Mouse (Mus musculus) CH12.LX (cell line): Measurements from ENCODE around the gene Rsrp1. TPM values are rescaled to one million over a fixed set of nuclear protein-coding genes. Genes with fewer than 3 reads are reported as not detected.

Experiments used
- DNase-seq: peaks from one replicate; pipeline ENCODE4 v3.0.0-alpha.2; 2013; ENCODE audit errors: extremely low read depth
- H3K27ac ChIP-seq: 2 replicates; pipeline ENCODE4 v1.5.1; 2012; ENCODE audit warnings: low read depth, mild to moderate bottlenecking, control low read depth, moderate library complexity; ENCODE audit not compliant: insufficient read depth
- H3K27me3 ChIP-seq: replicated peaks from 2 replicates; pipeline ENCODE3; 2012; ENCODE audit warnings: inconsistent platforms
- H3K36me3 ChIP-seq, 2 experiments: replicated peaks in 1 of 2; 2 replicates each; pipeline versions ENCODE3 to v1.6.1; 2012; ENCODE audit warnings: inconsistent platforms in 1 of 2, low read length in 1 of 2, mild to moderate bottlenecking in 1 of 2, mixed read lengths in 1 of 2, moderate library complexity in 1 of 2; ENCODE audit not compliant: control insufficient read depth in 1 of 2, insufficient read depth in 1 of 2
- H3K4me1 ChIP-seq, 2 experiments: 2 replicates each; pipeline ENCODE4 v1.6.1; 2012; ENCODE audit warnings: inconsistent platforms in 1 of 2, moderate library complexity in 1 of 2; ENCODE audit not compliant: insufficient read depth in 2 of 2, control insufficient read depth in 1 of 2
- H3K4me2 ChIP-seq: 2 replicates; pipeline ENCODE4 v1.6.1; 2012; ENCODE audit warnings: low read depth, mild to moderate bottlenecking, control low read depth; ENCODE audit not compliant: poor library complexity, insufficient read depth, severe bottlenecking
- H3K4me3 ChIP-seq, 3 experiments: fragments of 150-350 bp in 1 of 3; sonication (generic) in 1 of 3; replicated peaks in 1 of 3; 2 replicates each; pipeline versions ENCODE3 to v1.5.1; 2011 to 2012; ENCODE audit warnings: low read depth in 2 of 3, low read length in 2 of 3, mild to moderate bottlenecking in 2 of 3, moderate library complexity in 2 of 3, control low read depth in 1 of 3, improper control_type of control experiment in 1 of 3, inconsistent platforms in 1 of 3, mixed read lengths in 1 of 3; ENCODE audit not compliant: poor library complexity in 1 of 3
- H3K79me2 ChIP-seq: replicated peaks from 2 replicates; pipeline ENCODE4 v1.6.1; 2012; ENCODE audit warnings: mild to moderate bottlenecking, moderate library complexity; ENCODE audit not compliant: control insufficient read depth, poor library complexity, insufficient read depth, severe bottlenecking; ENCODE audit errors: extremely low read depth
- H3K9ac ChIP-seq: 2 replicates; pipeline ENCODE4 v1.6.1; 2012; ENCODE audit warnings: low read depth, mild to moderate bottlenecking, control low read depth, moderate library complexity; ENCODE audit not compliant: insufficient read depth
- H3K9me3 ChIP-seq: replicated peaks from 2 replicates; pipeline ENCODE3; 2012; ENCODE audit warnings: low read length, inconsistent platforms, mixed read lengths
- CHD1 ChIP-seq: IDR thresholded peaks from 2 replicates; pipeline ENCODE4 v1.6.1; 2012; ENCODE audit warnings: low read depth, low read length, improper control_type of control experiment, inconsistent platforms
- CHD2 ChIP-seq: IDR thresholded peaks from 2 replicates; pipeline ENCODE4 v1.6.1; 2011; ENCODE audit warnings: low read length, improper control_type of control experiment
- ELF1 ChIP-seq: IDR thresholded peaks from 2 replicates; pipeline ENCODE4 v1.6.1; 2014; ENCODE audit warnings: low read depth, mild to moderate bottlenecking, inconsistent platforms, low read length, improper control_type of control experiment
- EP300 ChIP-seq: IDR thresholded peaks from 2 replicates; pipeline ENCODE4 v1.6.1; 2011; ENCODE audit warnings: low read length, improper control_type of control experiment
- ETS1 ChIP-seq: conservative IDR thresholded peaks from 2 replicates; pipeline ENCODE4 v1.6.1; 2012; ENCODE audit warnings: low read depth, mild to moderate bottlenecking, inconsistent platforms, low read length, improper control_type of control experiment, moderate library complexity
- MAX ChIP-seq: IDR thresholded peaks from 2 replicates; pipeline ENCODE4 v1.6.1; 2011; ENCODE audit warnings: low read length, improper control_type of control experiment
- MAZ ChIP-seq: IDR thresholded peaks from 2 replicates; pipeline ENCODE4 v1.6.1; 2012; ENCODE audit warnings: low read depth, mild to moderate bottlenecking, inconsistent platforms, low read length, improper control_type of control experiment, moderate library complexity
- MXI1 ChIP-seq: IDR thresholded peaks from 2 replicates; pipeline ENCODE4 v1.6.1; 2011; ENCODE audit warnings: mild to moderate bottlenecking, low read depth, low read length, improper control_type of control experiment
- MYC ChIP-seq: IDR thresholded peaks from 2 replicates; pipeline ENCODE4 v1.6.1; 2011; ENCODE audit warnings: low read depth, mild to moderate bottlenecking, improper control_type of control experiment, low read length
- NELFE ChIP-seq: IDR thresholded peaks from 2 replicates; pipeline ENCODE4 v1.6.1; 2011; ENCODE audit warnings: low read depth, low read length, improper control_type of control experiment
- NRF1 ChIP-seq: IDR thresholded peaks from 2 replicates; pipeline ENCODE4 v1.6.1; 2014; ENCODE audit warnings: low read depth, mild to moderate bottlenecking, inconsistent platforms, low read length, improper control_type of control experiment, moderate library complexity
- POLR2A ChIP-seq: IDR thresholded peaks from 2 replicates; pipeline ENCODE4 v1.6.1; 2011; ENCODE audit warnings: low read depth, mild to moderate bottlenecking, improper control_type of control experiment, low read length
- POLR2AphosphoS2 ChIP-seq: IDR thresholded peaks from 2 replicates; pipeline ENCODE4 v1.6.1; 2011; ENCODE audit warnings: low read depth, low read length, improper control_type of control experiment
- TCF12 ChIP-seq: IDR thresholded peaks from 2 replicates; pipeline ENCODE4 v1.6.1; 2014; ENCODE audit warnings: low read depth, mild to moderate bottlenecking, inconsistent platforms, low read length, improper control_type of control experiment
- USF1 ChIP-seq: IDR thresholded peaks from 2 replicates; pipeline ENCODE4 v1.6.1; 2014; ENCODE audit warnings: low read depth, mild to moderate bottlenecking, inconsistent platforms, low read length, improper control_type of control experiment
- ZKSCAN1 ChIP-seq: IDR thresholded peaks from 2 replicates; pipeline ENCODE4 v1.6.1; 2012; ENCODE audit warnings: low read depth, inconsistent platforms, low read length, improper control_type of control experiment, borderline replicate concordance
- ZMIZ1 ChIP-seq: IDR thresholded peaks from 2 replicates; pipeline ENCODE4 v1.6.1; 2012; ENCODE audit warnings: low read depth, mild to moderate bottlenecking, inconsistent platforms, low read length, improper control_type of control experiment
- dilution Hi-C: fragments of 300-500 bp; cut with MboI; formaldehyde crosslinking; loops from 2 replicates; pipeline ENCODE4 v1.14.3; 2020; ENCODE audit warnings: low sequenced_read_pairs; ENCODE audit not compliant: extremely low pct_unique_long_range_greater_than_20kb, extremely low pct_ligation_motif_present
- in situ Hi-C: fragments of 300-500 bp; cut with MboI; formaldehyde crosslinking; loops from 3 replicates; pipeline ENCODE4 v1.14.3; 2019; ENCODE audit warnings: low sequenced_read_pairs, low pct_ligation_motif_present, low pct_unique_long_range_greater_than_20kb, mixed read lengths
- polyA plus RNA-seq: library from polyadenylated mRNA; unstranded; fragments of >175 nt; gene quantifications from 2 replicates; pipeline ENCODE4 v1.2.1, GENCODE M21; 2012; ENCODE audit warnings: low read depth; ENCODE audit not compliant: insufficient read length
- total RNA-seq, 2 experiments: library from RNA; depleted of rRNA; stranded (reverse); fragments of 300-350 nt in 1 of 2; fragments of >200 nt in 1 of 2; gene quantifications; 2 replicates each; pipeline ENCODE4 v1.2.3; 2012 to 2014

The Rsrp1 gene
- total and polyA plus RNA-seq, 3 experiments = 51.2 to 69.4 (median 61.3) TPM

DNA sequence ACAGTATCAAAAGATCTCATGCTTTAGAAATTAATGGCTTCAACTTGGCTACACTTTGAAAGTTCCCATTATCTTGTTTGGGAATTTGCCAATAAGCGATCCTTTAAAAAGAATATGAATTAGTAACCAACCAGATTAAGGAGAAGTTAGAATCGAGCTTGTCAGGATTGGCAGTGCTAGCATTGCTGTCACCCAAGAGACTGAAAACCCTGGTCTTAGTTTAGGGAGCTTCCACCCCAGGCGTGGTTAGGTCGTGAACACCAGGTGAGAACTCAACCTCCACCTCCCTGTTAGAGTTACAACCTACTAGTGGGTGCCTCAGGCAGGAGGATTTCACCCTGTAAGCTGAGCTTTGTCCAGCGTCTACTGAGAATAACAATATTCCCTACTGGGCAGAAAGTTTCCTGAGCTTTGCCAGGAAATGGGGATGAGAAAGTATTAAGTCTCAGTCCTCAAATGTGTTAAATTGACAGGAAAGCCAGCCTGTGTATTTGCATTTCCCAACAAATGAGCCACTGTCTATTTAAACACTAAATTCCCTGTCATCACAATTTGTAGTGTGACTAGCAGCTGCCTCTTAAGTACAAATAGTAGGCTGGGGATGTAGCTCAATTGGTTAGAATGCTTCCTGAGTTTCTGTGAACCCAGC, 4.5 kb downstream of the Rsrp1 start:
- H3K4me3 ChIP-seq = no peak overlapping the region
- peaks cover 44 to 64% of the 10 kb centered on the region in 2 experiments for H3K36me3 ChIP-seq
- in situ Hi-C loops (no loop called here), dilution Hi-C loops (no loop called here)
- no peak overlapping the region for H3K9ac ChIP-seq
- no peaks in the 10 kb centered on the region for H3K9me3 ChIP-seq
- peaks cover 2 to 42% of the 10 kb centered on the region in 2 experiments; a peak in 3 of 4 replicates for H3K4me1 ChIP-seq
- peaks cover 41% of the 10 kb centered on the region for H3K79me2 ChIP-seq
- H3K27ac ChIP-seq = no peak overlapping the region
- no peak overlapping the region for H3K4me2 ChIP-seq
- no peaks in the 10 kb centered on the region for H3K27me3 ChIP-seq
- DNase-seq = no peak
- no peak for TF ChIP-seq EP300
- TF ChIP-seq USF1 = no peak
- peak; percentile 82; the same call in 1 of the 2 replicates for TF ChIP-seq POLR2AphosphoS2

- H3K27ac ChIP-seq = no peak overlapping the region
- no peak overlapping the region for H3K9ac ChIP-seq
- H3K9me3 ChIP-seq = no peaks in the 10 kb centered on the region
- DNase-seq = no peak
- H3K4me2 ChIP-seq = no peak overlapping the region
- no peak overlapping the region for H3K4me3 ChIP-seq
- peaks cover 49 to 69% of the 10 kb centered on the region in 2 experiments for H3K36me3 ChIP-seq
- H3K79me2 ChIP-seq = peaks cover 41% of the 10 kb centered on the region
- peaks cover 2 to 42% of the 10 kb centered on the region in 2 experiments; a peak in 3 of 4 replicates for H3K4me1 ChIP-seq
- H3K27me3 ChIP-seq = no peaks in the 10 kb centered on the region
- in situ Hi-C loops (no loop called here), dilution Hi-C loops (no loop called here)
- TF ChIP-seq MXI1 = no peak
- 0 out of 2 replicates have a peak, but pooled peaks have one; percentile 60 for TF ChIP-seq ZMIZ1
- no peak for TF ChIP-seq CHD1
- TF ChIP-seq NELFE = 0 out of 2 replicates have a peak, but pooled peaks have one; percentile 18
- peak; percentile 77; the same call in 1 of the 2 replicates for TF ChIP-seq POLR2AphosphoS2
- no peak for TF ChIP-seq ZKSCAN1
- TF ChIP-seq NRF1 = no peak
- 0 out of 2 replicates have a peak, but pooled peaks have one; percentile 2 for TF ChIP-seq POLR2A
- no peak; the same call in 1 of the 2 replicates for TF ChIP-seq CHD2
- TF ChIP-seq ELF1 = no peak
Measured at GRCm38 (mm10) chr4:134928464-134928836, 5.1 kb downstream of the Rsrp1 start.

GRCm38 (mm10) chr4:134929536-134929935, 6.1 kb downstream of the Rsrp1 start:
- Histone ChIP-seq H3K27me3 (no peaks in the 10 kb centered on the region), H3K4me2 (no peak overlapping the region), H3K9ac (no peak overlapping the region), H3K4me3 (no peak overlapping the region), H3K27ac (no peak overlapping the region), H3K79me2 (peaks cover 30% of the 10 kb centered on the region), H3K9me3 (no peaks in the 10 kb centered on the region), H3K36me3 (peaks cover 50 to 73% of the 10 kb centered on the region in 2 experiments), H3K4me1 (peaks cover 2 to 42% of the 10 kb centered on the region in 2 experiments; a peak in 3 of 4 replicates)
- in situ Hi-C loops (no loop called here), dilution Hi-C loops (no loop called here)
- TF ChIP-seq ETS1 (no peak), TCF12 (no peak), MAZ (no peak), MAX (no peak), MYC (no peak)
- no peak for DNase-seq
